Mouse (Mus musculus): ENCODE data around the gene Rars2. TPM values are rescaled to one million over a fixed set of nuclear protein-coding genes. Genes with fewer than 3 reads are reported as not detected.

Gene Rars2
- polyA plus RNA-seq, 1 experiment: 7.5 TPM

- no peaks in the 10 kb centered on the region for H3K4me1 ChIP-seq (ENCODE audit: control insufficient read depth, insufficient read depth, low read length)
- 88% methylated on average over 5 of the region's 5 CpGs for WGBS
Observed at GRCm38 (mm10) chr4:34667923-34668322, 53.2 kb downstream of the Rars2 start.

GRCm38 (mm10) chr4:34673721-34674120, 59.0 kb downstream of the Rars2 start:
- DNase-seq: no peak
- WGBS: 79% methylated on average over 5 of the region's 5 CpGs
- no peaks in the 10 kb centered on the region for H3K4me1 ChIP-seq (ENCODE audit: control insufficient read depth, insufficient read depth, low read length)
- TF ChIP-seq CTCF (IDR thresholded peaks at IDR 0.05; ENCODE audit: insufficient read depth, low read length) (no peak), POLR2A (IDR thresholded peaks at IDR 0.05; ENCODE audit: borderline replicate concordance, extremely low read depth, low read depth, low read length) (no peak)
- no peak overlapping the region for H3K4me3 ChIP-seq (replicated peaks; ENCODE audit: extremely low read depth, low read depth, low read length)

More at GRCm38 (mm10) chr4:34667923-34668322, 53.2 kb downstream of the Rars2 start:
- no peak overlapping the region for H3K4me3 ChIP-seq (replicated peaks; ENCODE audit: extremely low read depth, low read depth, low read length)
- no peak for DNase-seq
- TF ChIP-seq CTCF (IDR thresholded peaks at IDR 0.05; ENCODE audit: insufficient read depth, low read length) (no peak), POLR2A (IDR thresholded peaks at IDR 0.05; ENCODE audit: borderline replicate concordance, extremely low read depth, low read depth, low read length) (no peak)

- Histone ChIP-seq H3K4me3 (replicated peaks; ENCODE audit: extremely low read depth, low read depth, low read length) (no peak overlapping the region), H3K4me1 (ENCODE audit: control insufficient read depth, insufficient read depth, low read length) (no peaks in the 10 kb centered on the region)
- DNase-seq: no peak
- WGBS: 87% methylated on average over 5 of the region's 5 CpGs
- TF ChIP-seq POLR2A (IDR thresholded peaks at IDR 0.05; ENCODE audit: borderline replicate concordance, extremely low read depth, low read depth, low read length) (no peak), CTCF (IDR thresholded peaks at IDR 0.05; ENCODE audit: insufficient read depth, low read length) (no peak)
Observed at GRCm38 (mm10) chr4:34680530-34680929, 65.8 kb downstream of the Rars2 start.

- Histone ChIP-seq H3K4me3 (replicated peaks; ENCODE audit: extremely low read depth, low read depth, low read length) (peak within 1 kb of the TSS; percentile 65), H3K4me1 (ENCODE audit: control insufficient read depth, insufficient read depth, low read length) (no peaks in the 10 kb centered on the region; the same call in 1 of the 2 replicates)
- peak; percentile 90 for DNase-seq
- TF ChIP-seq CTCF (IDR thresholded peaks at IDR 0.05; ENCODE audit: insufficient read depth, low read length) (no peak), POLR2A (IDR thresholded peaks at IDR 0.05; ENCODE audit: borderline replicate concordance, extremely low read depth, low read depth, low read length) (peak; percentile 53; the same call in 1 of the 2 replicates)
- WGBS: under 1% methylated on average over 65 of the region's 65 CpGs
Observed at GRCm38 (mm10) chr4:34686874-34687567, 72.3 kb downstream of the Rars2 start, which contains the start of gene Slc35a1. Gene Slc35a1 (minus strand): TSS chr4:34687438.

GRCm38 (mm10) chr4:34688021-34688420, 73.3 kb downstream of the Rars2 start:
- Histone ChIP-seq H3K4me1 (ENCODE audit: control insufficient read depth, insufficient read depth, low read length) (no peaks in the 10 kb centered on the region; the same call in 1 of the 2 replicates), H3K4me3 (replicated peaks; ENCODE audit: extremely low read depth, low read depth, low read length) (no peak overlapping the region)
- TF ChIP-seq POLR2A (IDR thresholded peaks at IDR 0.05; ENCODE audit: borderline replicate concordance, extremely low read depth, low read depth, low read length) (no peak), CTCF (IDR thresholded peaks at IDR 0.05; ENCODE audit: insufficient read depth, low read length) (no peak)
- WGBS: 82% methylated on average over 3 of the region's 3 CpGs
- no peak for DNase-seq

- DNase-seq: peak; percentile 44
- Histone ChIP-seq H3K4me3 (replicated peaks; ENCODE audit: extremely low read depth, low read depth, low read length) (no peak overlapping the region), H3K4me1 (ENCODE audit: control insufficient read depth, insufficient read depth, low read length) (no peaks in the 10 kb centered on the region)
- 32% methylated on average over 5 of the region's 5 CpGs for WGBS
- no peak for TF ChIP-seq POLR2A (IDR thresholded peaks at IDR 0.05; ENCODE audit: borderline replicate concordance, extremely low read depth, low read depth, low read length)
- TF ChIP-seq CTCF (IDR thresholded peaks at IDR 0.05; ENCODE audit: insufficient read depth, low read length): peak; percentile 74
Observed at GRCm38 (mm10) chr4:34701528-34701927, 86.8 kb downstream of the Rars2 start.

GRCm38 (mm10) chr4:34702231-34702630, 87.5 kb downstream of the Rars2 start:
- WGBS: 96% methylated on average over 11 of the region's 11 CpGs
- Histone ChIP-seq H3K4me3 (replicated peaks; ENCODE audit: extremely low read depth, low read depth, low read length) (no peak overlapping the region), H3K4me1 (ENCODE audit: control insufficient read depth, insufficient read depth, low read length) (no peaks in the 10 kb centered on the region)
- TF ChIP-seq CTCF (IDR thresholded peaks at IDR 0.05; ENCODE audit: insufficient read depth, low read length) (no peak), POLR2A (IDR thresholded peaks at IDR 0.05; ENCODE audit: borderline replicate concordance, extremely low read depth, low read depth, low read length) (no peak)
- no peak for DNase-seq

GRCm38 (mm10) chr4:34703029-34703428, 88.3 kb downstream of the Rars2 start:
- no peak for DNase-seq
- TF ChIP-seq CTCF (IDR thresholded peaks at IDR 0.05; ENCODE audit: insufficient read depth, low read length): no peak
- TF ChIP-seq POLR2A (IDR thresholded peaks at IDR 0.05; ENCODE audit: borderline replicate concordance, extremely low read depth, low read depth, low read length): no peak
- H3K4me1 ChIP-seq (ENCODE audit: control insufficient read depth, insufficient read depth, low read length): no peaks in the 10 kb centered on the region
- no peak overlapping the region for H3K4me3 ChIP-seq (replicated peaks; ENCODE audit: extremely low read depth, low read depth, low read length)
- 56% methylated on average over 4 of the region's 4 CpGs for WGBS

GRCm38 (mm10) chr4:34707248-34707647, 92.5 kb downstream of the Rars2 start:
- WGBS: 72% methylated on average over 3 of the region's 3 CpGs

GRCm38 (mm10) chr4:34708127-34708526, 93.4 kb downstream of the Rars2 start:
- DNase-seq: no peak
- 60% methylated on average over 3 of the region's 3 CpGs for WGBS
- no peak overlapping the region for H3K4me3 ChIP-seq (replicated peaks; ENCODE audit: extremely low read depth, low read depth, low read length)
- TF ChIP-seq POLR2A (IDR thresholded peaks at IDR 0.05; ENCODE audit: borderline replicate concordance, extremely low read depth, low read depth, low read length): no peak
- no peak for TF ChIP-seq CTCF (IDR thresholded peaks at IDR 0.05; ENCODE audit: insufficient read depth, low read length)
- H3K4me1 ChIP-seq (ENCODE audit: control insufficient read depth, insufficient read depth, low read length): no peaks in the 10 kb centered on the region

More at GRCm38 (mm10) chr4:34707248-34707647, 92.5 kb downstream of the Rars2 start:
- DNase-seq: no peak
- Histone ChIP-seq H3K4me3 (replicated peaks; ENCODE audit: extremely low read depth, low read depth, low read length) (no peak overlapping the region), H3K4me1 (ENCODE audit: control insufficient read depth, insufficient read depth, low read length) (no peaks in the 10 kb centered on the region)
- TF ChIP-seq POLR2A (IDR thresholded peaks at IDR 0.05; ENCODE audit: borderline replicate concordance, extremely low read depth, low read depth, low read length): no peak
- no peak for TF ChIP-seq CTCF (IDR thresholded peaks at IDR 0.05; ENCODE audit: insufficient read depth, low read length)

Other genes starting within 250 kb of the Rars2 start
- gene Akirin2, start 64.0 kb upstream of the Rars2 start, polyA plus RNA-seq (2012; rRNA removed): 24.1 and 26.0 TPM in 2 replicates
- gene Orc3, start within 50 bp of the Rars2 start, polyA plus RNA-seq (2012; rRNA removed): 8.8 and 18.4 TPM in 2 replicates
- 8.1 and 11.7 TPM in 2 replicates for gene Slc35a1, start 72.5 kb downstream of the Rars2 start, polyA plus RNA-seq (2012; rRNA removed)
- gene Cfap206, start 115.2 kb downstream of the Rars2 start, polyA plus RNA-seq (2012; rRNA removed): 5.7 and 7.1 TPM in 2 replicates
- not detected in 2 replicates for gene Gm136, start 141.3 kb downstream of the Rars2 start, polyA plus RNA-seq (2012; rRNA removed)
- 1.9 and 3.1 TPM in 2 replicates for gene Smim8, start 163.5 kb downstream of the Rars2 start, polyA plus RNA-seq (2012; rRNA removed)

Data from lung, adult 2 months (tissue).